Mouse (Mus musculus): ENCODE data around the gene Ppp1r12a.

GRCm38 (mm10) chr10:108192306-108192705 lies 30.3 kb downstream of the Ppp1r12a start:
- TF ChIP-seq CTCF (IDR thresholded peaks at IDR 0.05; ENCODE audit: control insufficient read depth, insufficient read depth, insufficient read length) (no peak), USF1 (IDR thresholded peaks at IDR 0.05; ENCODE audit: low read depth) (no peak)
